Mouse (Mus musculus) heart, adult 8-10 months (tissue): Measurements from ENCODE around the gene Orm2. TPM values are rescaled to one million over a fixed set of nuclear protein-coding genes. Genes with fewer than 3 reads are reported as not detected.

Source experiments
- DNase-seq: peaks from one replicate; pipeline ENCODE4 v3.0.0; 2022; ENCODE audit warnings: low spot score
- total RNA-seq, 4 experiments: library from RNA; stranded (reverse); gene quantifications; 2 replicates each; pipeline ENCODE4 v1.2.4; 2022

The Orm2 gene
- total RNA-seq, 4 experiments from 2014 or later: 0.34 to 0.37 TPM; not detected in 2

DNA sequence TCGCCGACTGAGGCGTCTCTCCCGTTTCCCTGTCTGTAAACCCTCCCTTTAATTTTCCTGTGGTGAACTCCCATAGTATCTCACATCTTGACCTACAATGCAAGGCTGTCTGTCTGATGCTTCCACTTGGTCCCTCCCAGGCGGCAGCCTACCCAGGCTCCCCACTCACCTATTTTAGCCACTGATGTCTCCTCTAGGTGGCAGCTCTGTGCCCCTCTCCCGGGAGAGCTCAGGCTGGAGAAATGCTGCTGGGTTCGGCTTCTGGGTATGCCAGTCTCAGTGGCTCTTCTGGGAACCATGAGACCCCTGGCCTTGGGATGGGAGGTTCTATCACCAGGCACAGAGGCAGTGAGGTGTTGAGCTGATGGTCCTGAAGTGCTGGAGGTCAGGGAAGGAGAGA is 15.2 kb downstream of the Orm2 start:
- DNase-seq: no peak

DNA sequence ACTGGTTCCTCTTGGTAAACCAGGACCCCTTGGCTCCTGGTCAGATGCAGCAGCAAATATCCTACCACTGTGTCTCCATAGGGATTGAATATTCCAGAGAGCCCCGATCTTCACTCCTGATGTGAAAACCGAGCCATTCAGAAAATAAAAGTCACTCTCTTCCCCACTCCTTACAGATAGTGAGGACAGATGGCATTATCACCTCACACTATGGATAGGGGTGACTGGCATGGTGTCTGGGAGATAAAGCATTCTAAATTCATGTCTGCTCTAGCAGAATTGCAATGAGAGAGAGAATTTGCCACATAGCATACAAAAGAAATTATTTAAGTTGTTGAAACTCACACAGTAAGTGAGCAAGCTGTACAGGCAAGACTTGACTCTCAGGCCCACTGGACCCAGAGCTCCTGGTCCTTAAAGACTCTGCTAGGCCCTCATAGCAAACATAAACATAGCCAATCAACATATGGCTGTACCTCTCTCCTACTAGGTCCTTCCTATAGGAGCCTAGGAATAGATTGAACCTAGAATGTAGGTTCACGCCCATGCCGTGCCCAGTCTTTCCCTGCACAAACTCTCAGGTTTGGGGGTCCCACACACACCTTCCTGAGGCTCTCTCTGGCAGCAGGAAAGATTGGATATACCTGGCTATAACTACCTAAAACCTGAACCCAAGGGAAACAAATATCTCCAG is 20.6 kb downstream of the Orm2 start:
- DNase-seq: no peak

DNA sequence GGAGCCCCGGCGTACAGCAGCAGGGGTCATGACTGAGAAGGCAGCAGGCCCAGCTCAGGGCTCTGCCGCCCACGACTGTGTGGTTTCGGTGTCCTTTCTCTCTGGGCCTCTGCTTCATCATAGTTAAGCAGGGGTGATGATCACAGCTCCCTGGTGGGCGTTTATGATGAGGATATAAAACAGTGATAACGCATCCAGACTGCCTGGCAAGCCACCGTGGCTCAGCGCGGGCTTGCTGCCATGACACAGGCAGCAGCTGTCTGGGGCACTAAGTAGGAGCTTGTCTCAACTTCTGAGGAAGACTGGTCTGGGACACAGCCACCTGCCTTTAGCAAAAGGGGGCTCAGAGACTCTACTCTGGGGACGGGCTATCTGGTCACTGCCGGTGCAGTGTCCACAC is 21.2 kb downstream of the Orm2 start:
- DNase-seq: no peak

DNA sequence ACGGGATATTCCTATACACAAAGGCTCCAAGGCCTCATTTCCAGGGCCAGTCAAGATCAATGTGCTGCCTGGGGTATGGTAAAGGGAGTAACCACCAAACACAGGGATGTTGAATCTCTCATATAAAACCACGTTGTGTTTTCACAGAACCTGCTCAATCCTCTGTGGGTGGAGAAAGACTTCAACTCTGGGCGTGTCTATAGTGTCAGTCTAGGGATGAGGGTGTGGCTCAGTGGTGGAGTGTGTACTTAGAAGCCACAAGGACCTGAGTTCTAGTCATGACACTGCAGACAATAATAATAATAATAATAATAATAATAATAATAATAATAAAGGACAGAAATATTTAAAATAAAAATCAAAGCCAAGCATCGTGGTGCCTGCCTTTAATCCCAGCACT is 22.0 kb downstream of the Orm2 start:
- no peak for DNase-seq

DNA sequence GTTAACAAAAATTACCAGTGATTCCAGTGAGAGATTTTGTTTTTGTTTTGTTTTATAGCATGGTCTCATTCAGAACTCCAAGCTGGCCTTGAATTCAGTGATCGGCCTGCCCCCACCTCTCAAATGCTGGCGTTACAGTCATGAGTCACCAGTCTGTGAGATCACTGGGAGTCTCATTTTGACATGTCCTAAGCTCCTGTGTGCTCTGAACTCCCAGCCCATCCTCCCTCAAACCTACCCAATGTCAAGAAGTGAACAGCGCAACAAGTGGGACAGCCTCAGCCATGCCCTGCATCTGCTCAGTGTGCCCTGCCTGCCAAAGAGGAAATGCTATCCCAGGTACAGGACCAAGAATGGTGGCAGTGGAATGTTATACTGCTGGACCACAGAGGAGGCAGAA is 23.0 kb downstream of the Orm2 start:
- DNase-seq: no peak

DNA sequence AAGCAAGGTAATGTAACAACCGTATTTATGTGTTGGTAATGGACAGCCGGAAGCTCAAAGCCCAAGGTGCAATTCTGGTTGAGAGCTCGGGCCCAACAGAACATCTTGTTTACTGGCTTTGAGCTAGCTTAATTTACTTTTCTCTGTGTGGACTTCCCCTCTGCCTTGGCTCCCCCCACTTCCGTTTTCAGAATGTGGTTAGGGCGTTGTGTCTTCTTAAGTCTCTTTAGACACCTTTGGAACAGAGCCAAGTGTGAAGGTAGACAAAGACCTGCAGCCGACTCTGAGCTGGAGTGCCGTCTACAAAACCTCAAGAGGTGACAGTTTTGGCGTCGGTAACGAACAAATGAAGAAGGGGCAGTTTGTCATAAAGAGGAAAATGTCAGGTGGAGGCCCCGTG is 23.5 kb downstream of the Orm2 start:
- DNase-seq: no peak

DNA sequence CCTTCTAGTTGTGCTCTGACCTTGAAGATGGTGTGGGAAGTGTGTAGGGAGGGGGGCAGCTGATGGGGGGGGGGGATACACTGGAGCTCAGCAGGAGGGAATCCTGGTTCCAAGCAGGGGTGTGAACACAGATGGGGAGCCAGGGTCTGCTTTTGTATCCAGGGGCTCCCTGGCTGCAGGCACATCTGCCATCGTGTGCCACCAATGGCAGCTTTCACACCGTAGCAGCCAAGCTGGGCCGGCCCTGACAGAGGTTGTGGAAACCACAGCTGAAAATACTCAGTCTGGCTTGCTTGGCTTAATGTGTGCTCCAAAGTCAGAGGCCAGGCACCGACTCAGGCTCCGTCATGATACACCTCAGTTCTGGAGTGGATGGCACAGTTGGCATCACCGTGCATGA is 25.8 kb downstream of the Orm2 start:
- DNase-seq: no peak

DNA sequence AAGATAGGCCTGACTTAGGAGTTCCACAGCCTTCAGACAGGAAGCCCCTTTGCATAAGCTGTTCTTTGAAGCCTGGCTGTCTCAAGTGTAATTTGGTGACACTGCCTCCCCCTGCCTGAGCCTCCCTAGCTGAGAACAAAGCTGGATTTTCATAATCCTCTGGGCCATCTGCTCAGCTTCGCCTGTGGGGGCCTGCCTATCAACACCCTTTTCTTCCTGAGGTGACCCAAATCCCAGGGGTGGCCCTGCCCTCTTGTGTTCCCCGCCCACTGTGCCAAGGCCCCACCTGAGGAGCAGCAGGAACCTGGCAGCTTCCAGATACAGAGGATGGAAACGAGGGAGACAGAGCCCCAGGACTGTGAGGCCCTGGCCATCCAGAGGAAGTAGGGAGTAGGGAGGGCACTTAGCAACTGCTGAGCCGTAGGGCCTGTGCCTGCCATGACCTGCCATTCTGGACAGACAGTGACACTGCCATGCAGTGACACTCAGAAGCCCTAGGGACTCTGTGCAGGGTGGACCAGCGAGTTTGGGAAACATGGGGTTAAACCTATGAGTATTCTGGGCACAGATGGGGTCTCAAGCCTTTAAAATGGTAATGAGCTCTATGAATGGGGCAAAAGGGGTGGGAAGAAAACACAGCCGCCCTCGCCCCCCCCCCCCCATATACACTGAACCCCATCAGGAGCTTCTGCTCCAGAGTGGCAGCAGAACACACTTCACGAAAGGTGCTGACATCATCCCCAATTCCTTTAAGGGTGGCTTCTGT is 27.1 kb downstream of the Orm2 start:
- no peak for DNase-seq

DNA sequence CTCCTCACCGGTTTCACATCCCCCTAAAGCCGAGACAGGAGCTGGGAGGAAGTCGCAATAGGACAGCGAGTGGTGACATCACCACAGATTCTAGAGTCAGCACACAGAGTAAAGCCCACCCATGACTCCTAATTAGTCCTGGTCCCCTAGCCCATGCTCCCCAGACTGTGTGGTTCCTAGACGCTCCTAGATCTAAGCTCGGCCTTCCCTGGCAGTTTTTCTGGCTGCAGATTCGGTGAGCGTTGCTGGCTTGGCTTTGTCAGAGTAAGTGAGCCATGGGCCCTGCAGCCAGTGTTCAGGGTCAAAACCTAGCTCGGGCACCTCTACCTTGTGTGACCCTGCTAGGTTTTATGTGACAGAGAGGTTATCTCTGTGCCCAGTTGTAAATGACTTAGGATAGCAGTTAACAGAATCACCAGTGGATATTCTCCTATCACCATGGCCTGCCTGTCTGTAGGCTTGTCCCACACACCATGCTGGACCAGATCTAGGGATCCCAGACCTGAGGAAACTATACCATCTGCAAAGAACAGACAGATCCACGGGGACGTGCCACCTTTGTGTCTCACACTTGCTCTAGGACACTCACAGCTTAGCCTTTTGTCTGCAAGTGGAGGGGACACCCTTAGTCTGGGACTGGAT is 27.8 kb downstream of the Orm2 start:
- no peak for DNase-seq

DNA sequence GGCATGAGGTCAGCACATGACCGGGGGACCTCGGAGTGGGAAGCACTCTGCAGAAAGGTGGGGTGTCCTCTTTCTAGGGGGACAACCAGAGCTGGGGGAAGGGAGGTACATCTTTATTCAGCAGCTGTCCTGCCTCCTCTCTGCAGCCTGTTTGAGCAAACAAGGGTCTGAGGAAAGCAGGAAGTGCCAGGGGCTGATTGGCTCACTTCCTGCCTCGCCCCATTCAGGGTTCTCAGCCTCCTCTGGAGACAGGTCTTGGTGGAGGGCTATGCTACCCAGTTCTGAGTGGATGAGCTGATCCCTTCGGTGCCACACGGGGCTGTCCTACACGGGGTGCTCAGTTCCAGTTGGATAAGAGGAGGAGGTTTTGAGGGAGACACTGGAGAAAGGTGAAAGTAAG is 29.1 kb downstream of the Orm2 start:
- DNase-seq: no peak

DNA sequence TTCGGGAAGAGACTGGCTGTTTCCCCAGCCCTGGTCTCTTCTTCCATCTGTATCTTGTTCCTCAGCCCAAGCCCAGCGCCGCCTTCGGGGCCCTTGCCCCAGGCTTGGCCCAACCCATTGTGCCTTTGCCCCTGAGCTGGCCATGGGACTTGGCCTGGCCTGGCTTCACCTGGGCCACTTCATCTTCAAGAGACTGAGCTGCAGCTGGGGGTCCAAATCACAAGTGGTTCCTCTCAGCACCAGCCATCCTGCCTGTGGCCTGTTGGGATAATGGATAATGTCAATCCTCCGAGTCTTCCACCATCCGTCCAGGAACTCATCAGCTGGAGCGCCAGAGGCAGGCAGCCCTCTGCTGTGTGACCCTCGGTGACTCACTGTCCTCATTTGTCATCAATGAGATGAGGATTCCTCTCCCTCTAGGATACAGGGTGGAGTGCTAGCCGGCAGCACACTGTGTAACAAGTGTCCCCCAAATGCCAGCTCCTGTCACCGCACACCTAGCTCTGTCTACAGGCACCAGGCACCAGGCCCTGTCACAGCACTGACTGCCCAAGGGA is 35.8 kb downstream of the Orm2 start:
- DNase-seq: no peak

DNA sequence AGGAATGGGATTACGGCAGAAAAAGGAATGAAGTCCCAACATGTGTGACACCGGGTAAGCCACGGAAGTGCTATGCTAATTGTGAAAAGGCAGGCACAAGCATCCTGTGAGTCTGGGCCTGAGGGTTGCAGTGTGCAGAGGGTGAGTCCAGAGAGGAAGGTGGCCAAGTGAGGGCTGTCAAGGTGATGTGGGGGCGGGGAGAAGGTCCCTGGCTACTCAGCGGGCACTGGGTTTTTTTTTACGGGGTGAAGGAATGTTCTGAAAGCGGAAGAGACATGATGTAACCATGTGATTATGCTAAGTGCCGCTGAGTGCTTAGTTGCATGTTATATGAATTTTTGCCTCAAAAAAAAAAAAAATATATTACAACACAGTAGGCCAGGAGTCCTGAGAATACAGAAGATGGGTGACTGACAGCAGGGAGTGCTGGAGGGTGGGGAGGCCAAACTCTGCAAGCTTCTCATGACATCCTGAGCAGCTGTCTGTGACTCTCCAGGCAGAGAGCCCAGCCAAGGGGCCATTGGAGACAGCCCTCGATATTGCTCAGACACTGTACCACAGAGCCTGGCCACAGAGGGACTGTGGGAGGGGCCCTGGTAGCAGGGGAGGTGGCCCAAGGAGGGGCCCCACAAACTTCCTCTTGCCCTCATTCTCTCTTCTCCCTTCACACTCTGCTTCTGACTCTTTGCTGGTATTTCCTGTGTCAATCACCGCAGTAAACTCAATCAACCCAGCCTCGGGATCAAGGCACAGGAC is 36.8 kb downstream of the Orm2 start:
- no peak for DNase-seq

DNA sequence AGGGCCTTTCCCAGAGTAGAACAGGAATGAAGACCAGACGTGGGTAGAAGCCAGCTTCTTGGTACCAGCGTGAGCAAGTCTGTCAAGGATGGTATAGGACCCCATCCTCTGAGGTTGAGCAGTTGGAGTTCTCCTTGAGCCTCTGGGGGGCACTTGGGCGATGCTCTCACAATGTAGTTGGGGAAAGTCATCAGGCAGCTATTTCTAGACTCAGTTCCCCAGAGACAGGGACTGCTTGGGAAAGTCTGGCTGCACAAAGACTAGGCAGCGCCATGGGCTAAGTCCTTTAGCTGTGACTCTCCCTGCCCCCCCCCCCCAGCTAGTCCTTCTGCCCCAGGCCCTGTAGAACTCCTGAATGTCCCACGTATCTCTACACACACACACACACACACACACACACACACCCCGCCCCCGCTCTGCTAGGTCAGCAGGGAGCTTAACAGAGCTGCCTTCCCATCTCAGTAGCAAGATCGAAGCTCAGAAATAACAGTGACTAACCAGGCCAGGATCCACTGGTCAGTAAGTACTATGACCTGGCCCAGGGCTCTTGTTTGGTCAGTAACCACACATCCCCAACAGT is 37.5 kb downstream of the Orm2 start:
- peak; percentile 65 for DNase-seq

DNA sequence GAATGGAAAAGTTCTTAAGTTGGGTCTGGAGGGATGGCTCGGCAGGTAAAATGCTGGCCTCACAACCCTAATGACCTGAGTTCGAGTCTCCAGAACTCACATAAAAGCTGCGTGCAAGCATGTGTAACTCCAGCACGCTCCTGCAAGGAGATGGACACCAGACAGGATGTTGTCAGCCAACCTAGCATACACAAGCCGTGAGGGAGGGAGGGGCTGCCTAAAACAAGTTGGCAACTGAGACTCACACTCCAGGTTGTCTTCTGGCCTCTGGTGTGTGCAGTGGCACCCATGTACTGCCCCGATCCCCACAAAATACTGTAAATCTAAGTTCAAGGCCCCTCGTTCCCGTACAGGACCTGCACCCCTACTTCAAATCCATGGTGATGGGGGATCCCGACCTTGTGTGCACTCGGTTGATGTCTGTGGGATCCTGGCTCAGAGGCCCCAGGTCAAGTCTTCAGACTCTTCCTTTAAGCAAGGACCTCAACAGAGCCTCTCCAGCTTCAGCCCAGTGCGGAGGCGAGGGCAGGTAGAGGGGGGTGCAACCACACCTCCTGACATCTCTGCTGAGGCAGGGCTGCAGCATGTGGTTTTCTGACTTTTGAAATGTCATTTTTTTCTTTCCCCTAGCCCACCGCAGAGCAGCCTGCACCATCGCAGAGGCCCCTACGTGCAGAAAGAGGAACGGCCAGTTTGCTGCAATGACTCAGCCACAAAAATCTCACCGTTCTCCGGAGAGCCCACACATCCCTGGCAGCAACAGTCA is 38.5 kb downstream of the Orm2 start:
- DNase-seq: no peak

DNA sequence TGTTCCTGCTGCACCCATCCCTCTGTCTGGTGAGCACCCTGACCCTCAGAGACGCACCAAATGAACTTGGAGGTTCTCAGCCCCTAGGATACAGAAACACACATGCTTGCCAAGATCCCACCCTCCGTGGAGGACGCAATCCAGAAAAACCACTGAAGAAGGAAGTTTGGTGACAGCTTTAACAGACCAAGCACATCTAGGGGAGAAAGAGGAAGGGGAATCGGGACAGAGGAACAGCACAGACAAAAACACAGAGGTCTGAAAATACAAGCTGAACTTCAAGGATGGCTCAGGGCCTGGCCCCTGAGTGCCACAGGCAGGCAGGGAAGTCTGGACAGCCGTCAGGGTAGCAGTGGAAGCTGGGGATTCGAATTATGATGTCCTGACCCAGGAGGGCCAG is 39.4 kb downstream of the Orm2 start:
- DNase-seq: no peak

DNA sequence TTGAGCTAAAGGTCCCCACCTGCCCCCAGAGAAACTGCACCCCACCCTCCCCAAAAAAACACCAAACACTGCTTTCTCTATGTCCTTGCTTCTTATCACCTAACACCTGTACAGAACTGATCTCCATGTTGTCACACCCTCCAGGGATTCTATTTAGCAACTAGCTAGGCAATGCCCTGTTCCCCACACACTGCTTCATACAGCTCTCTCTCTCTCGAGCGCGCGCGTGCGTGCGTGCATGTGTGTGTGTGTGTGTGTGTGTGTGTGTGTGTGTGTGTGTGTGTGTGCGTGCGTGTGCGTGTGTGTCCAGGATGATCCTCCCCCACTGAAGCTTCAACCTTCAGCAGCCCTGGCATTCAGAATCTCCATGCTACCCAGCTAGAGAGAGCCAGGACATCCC is 39.8 kb downstream of the Orm2 start:
- DNase-seq: no peak

DNA sequence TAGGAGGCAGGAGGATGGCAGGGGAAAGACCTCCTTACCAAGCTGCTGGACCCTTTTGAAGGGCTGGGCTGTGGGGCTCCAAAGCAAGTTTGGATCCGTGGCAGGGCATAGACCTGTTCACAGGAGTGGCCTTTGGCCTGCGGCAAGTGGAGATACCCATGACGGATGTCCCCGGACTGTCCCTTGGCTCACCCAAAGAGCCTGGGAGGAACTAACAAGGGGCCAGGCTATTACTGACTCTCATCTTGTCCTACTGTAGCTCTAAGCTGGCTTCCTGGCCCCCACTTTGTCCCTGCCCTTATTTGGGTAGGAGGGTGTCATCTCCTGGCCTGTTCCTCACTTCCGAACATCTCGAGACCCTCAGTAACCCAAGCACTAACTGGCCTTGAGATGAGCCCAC is 40.3 kb downstream of the Orm2 start:
- no peak for DNase-seq

DNA sequence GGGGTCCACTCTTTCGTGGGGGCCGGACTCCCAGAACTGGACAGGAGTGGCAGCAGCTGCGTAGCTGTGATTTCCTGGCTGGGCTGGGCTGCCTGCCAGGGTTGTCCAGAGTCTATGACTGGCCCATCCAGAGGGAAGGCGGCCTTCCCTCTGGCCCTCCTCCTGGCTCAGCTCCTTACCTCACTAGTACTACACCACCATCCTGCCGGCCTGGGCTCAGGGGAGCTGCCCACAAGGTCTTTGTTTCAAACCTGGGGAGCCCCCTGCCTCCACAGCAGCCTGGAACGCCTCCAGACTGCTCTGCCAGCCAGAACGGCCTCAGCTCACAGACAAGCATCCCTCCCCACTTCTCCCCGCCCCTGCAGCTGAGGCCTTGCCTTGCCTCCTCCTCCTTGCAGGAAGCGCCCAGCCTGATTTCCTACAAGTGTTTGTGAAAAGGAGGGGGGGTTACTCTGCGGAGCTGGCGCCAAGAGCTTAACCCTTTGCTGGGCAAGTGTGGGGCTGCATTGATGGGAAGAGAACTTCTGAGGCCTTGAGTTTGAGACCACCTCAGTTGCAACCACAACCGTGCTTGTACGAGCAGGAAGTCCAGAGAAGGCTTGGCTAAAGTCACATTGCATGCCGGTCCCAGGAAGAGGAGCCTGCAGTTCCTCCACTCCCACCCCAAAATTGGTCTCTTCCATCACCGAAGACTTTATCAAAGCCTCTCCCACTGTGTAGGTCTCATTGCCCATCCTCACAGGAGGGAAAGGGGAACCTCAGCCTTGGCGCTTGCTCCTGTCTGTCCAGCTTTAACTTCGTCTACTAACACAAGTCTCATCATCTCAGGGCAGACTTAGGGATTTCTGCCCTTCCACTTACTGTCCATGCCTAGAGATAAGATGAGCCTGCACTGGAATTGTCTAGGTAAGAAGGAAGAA is 41.1 kb downstream of the Orm2 start, which contains the start of gene Akna:
Gene Akna (minus strand): TSS at position 315 of the 920 bp plus-strand sequence.
- peak; percentile 91 for DNase-seq

DNA sequence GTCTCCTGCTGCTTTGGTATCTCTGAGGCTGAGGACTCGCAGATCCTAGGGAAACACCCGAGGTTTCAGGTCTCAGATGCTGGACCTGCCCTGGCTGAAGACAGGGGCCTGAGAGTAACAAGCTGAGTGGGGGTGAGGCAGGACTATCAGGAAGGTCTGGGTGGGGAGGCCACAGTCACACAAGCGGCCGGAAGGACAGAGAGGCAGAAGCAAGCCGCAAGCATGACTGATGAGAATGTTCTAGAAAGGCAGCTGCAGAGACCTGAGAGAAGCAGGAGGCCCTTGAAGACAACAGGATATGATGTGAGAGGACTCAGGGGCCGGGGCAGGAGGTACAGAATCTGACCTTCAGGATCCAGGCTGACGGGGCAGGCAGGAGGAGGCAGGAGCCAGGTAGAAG is 42.0 kb downstream of the Orm2 start:
- no peak for DNase-seq

DNA sequence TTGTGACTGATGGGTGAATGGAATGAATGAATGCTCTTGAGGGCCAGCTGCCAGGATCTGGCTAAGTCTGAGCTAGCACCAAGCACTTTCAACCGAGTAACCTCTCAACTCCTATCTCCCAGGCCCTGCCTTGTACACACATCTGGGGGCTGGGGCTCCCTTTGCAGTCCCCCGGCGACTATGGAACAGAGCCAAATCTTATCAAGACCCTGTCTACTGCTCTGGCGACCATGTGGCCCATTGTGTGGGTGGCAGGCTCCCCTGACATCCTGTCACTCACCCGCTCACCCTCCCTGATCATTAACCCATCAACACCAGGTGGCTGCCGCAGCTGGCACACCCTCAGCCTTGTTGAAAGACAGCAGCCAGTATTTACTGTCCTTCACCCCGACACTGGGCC is 42.8 kb downstream of the Orm2 start:
- DNase-seq: no peak
